8 mouse cellular contexts compared by ENCODE assay signal in genomic region chr1:182409401-182410173, GRCm38 (mm10). TPM values are rescaled to one million over a fixed set of nuclear protein-coding genes. Genes with fewer than 3 reads are reported as not detected.
A peak's percentile ranks its signal among the peaks of the same experiment; 100 is the strongest.
DNase-seq lines count a peak whose midpoint lies in the region; ATAC-seq and TF ChIP-seq lines count a peak whose summit lies in the region.

No protein-coding gene starts in this region.

- H3K4me3 ChIP-seq in ES-E14 (ENCODE audit: insufficient read depth in 1 of 2, low read depth in 1 of 2, low read length in 2 of 2, poor library complexity in 1 of 2, severe bottlenecking in 1 of 2) = peak overlapping the region; percentile 82 to 94
- H3K4me3 ChIP-seq in hindbrain, embryonic 11.5 days (ENCODE audit: low read depth, low read length) = peak overlapping the region; percentile 94
- peak overlapping the region; percentile 69 to 82 for H3K4me3 ChIP-seq in liver, embryonic 14.5 days (ENCODE audit: insufficient read depth in 1 of 2, low read depth in 2 of 2, low read length in 2 of 2)
- H3K4me3 ChIP-seq in neural tube, embryonic 14.5 days (ENCODE audit: low read depth, low read length) = peak overlapping the region; percentile 60

- no peak for TF ChIP-seq CTCF in liver, embryonic 14.5 days (IDR thresholded peaks at IDR 0.05; ENCODE audit: low read depth)

- no peaks in the 10 kb centered on the region for H3K27me3 ChIP-seq in hindbrain, embryonic 11.5 days (ENCODE audit: control insufficient read depth, insufficient read depth, low read length)
- no peaks in the 10 kb centered on the region for H3K27me3 ChIP-seq in liver, embryonic 14.5 days (ENCODE audit: control insufficient read depth, insufficient read depth, low read length)
- H3K27me3 ChIP-seq in neural tube, embryonic 14.5 days (ENCODE audit: control insufficient read depth, insufficient read depth, low read length) = no peaks in the 10 kb centered on the region

- no peak overlapping the region for H3K27ac ChIP-seq in ES-E14 (ENCODE audit: insufficient read depth, low read depth, low read length, poor library complexity, severe bottlenecking)
- peak overlapping the region; percentile 94 for H3K27ac ChIP-seq in hindbrain, embryonic 11.5 days (ENCODE audit: low read depth, low read length)
- no peak overlapping the region for H3K27ac ChIP-seq in liver, embryonic 14.5 days
- H3K27ac ChIP-seq in neural tube, embryonic 14.5 days (ENCODE audit: low read depth, low read length) = peak overlapping the region; percentile 87

- no peaks in the 10 kb centered on the region for H3K9me3 ChIP-seq in ES-E14 (ENCODE audit: control insufficient read depth, insufficient read depth, low read depth, low read length)
- no peaks in the 10 kb centered on the region for H3K9me3 ChIP-seq in hindbrain, embryonic 11.5 days (ENCODE audit: control insufficient read depth, low read length)
- no peaks in the 10 kb centered on the region for H3K9me3 ChIP-seq in liver, embryonic 14.5 days (ENCODE audit: control insufficient read depth, low read length)
- H3K9me3 ChIP-seq in neural tube, embryonic 14.5 days (ENCODE audit: control insufficient read depth, low read length) = no peaks in the 10 kb centered on the region

- no peak for TF ChIP-seq EP300 in liver, embryonic 14.5 days (IDR thresholded peaks at IDR 0.05; ENCODE audit: low read depth)

- peak; percentile 70 for ATAC-seq in hindbrain, embryonic 11.5 days (ENCODE audit: low FRiP score)
- peak; percentile 56 for ATAC-seq in liver, embryonic 14.5 days (ENCODE audit: insufficient read depth)
- ATAC-seq in neural tube, embryonic 14.5 days (ENCODE audit: low read depth) = peak; percentile 71

- H3K4me2 ChIP-seq in hindbrain, embryonic 11.5 days (replicated peaks; ENCODE audit: low read depth, low read length) = peak overlapping the region; percentile 65
- peak overlapping the region; percentile 83 for H3K4me2 ChIP-seq in liver, embryonic 14.5 days (ENCODE audit: low read depth)
- H3K4me2 ChIP-seq in neural tube, embryonic 14.5 days (ENCODE audit: low read depth, low read length) = peak overlapping the region; percentile 49

- no peaks in the 10 kb centered on the region for H3K4me1 ChIP-seq in ES-E14 (ENCODE audit: control insufficient read depth in 2 of 2, insufficient read depth in 2 of 2, low read length in 2 of 2, poor library complexity in 1 of 2)
- H3K4me1 ChIP-seq in hindbrain, embryonic 11.5 days (replicated peaks; ENCODE audit: control insufficient read depth, insufficient read depth, low read length) = no peaks in the 10 kb centered on the region; the same call in 1 of the 2 replicates
- peaks cover 4 to 11% of the 10 kb centered on the region in 2 experiments; a peak in 3 of 4 replicates for H3K4me1 ChIP-seq in liver, embryonic 14.5 days (replicated peaks; ENCODE audit: control insufficient read depth in 2 of 2, insufficient read depth in 2 of 2, low read length in 1 of 2)
- peaks cover 17% of the 10 kb centered on the region for H3K4me1 ChIP-seq in neural tube, embryonic 14.5 days (ENCODE audit: control insufficient read depth, insufficient read depth, low read length)

- 3% methylated on average over 27 of the region's 34 CpGs for WGBS in hindbrain, embryonic 11.5 days
- 2% methylated on average over 34 of the region's 34 CpGs for WGBS in liver, embryonic 14.5 days (ENCODE audit: insufficient replicate concordance)
- 2% methylated on average over 34 of the region's 34 CpGs for WGBS in neural tube, embryonic 14.5 days

- no peaks in the 10 kb centered on the region for H3K36me3 ChIP-seq in ES-E14 (ENCODE audit: control insufficient read depth, insufficient read depth, low read length, poor library complexity, severe bottlenecking)
- no peaks in the 10 kb centered on the region for H3K36me3 ChIP-seq in hindbrain, embryonic 11.5 days (ENCODE audit: control insufficient read depth, insufficient read depth, low read length)
- H3K36me3 ChIP-seq in liver, embryonic 14.5 days (replicated peaks; ENCODE audit: control insufficient read depth, insufficient read depth, low read depth) = no peaks in the 10 kb centered on the region
- no peaks in the 10 kb centered on the region for H3K36me3 ChIP-seq in neural tube, embryonic 14.5 days (ENCODE audit: control insufficient read depth, insufficient read depth, low read length)

- H3K9ac ChIP-seq in ES-E14 (ENCODE audit: insufficient read depth, low read depth, low read length, poor library complexity, severe bottlenecking) = peak overlapping the region; percentile 85
- H3K9ac ChIP-seq in hindbrain, embryonic 11.5 days (ENCODE audit: low read depth, low read length) = peak overlapping the region; percentile 94
- H3K9ac ChIP-seq in liver, embryonic 14.5 days (replicated peaks) = peak overlapping the region; percentile 70
- peak overlapping the region; percentile 77 for H3K9ac ChIP-seq in neural tube, embryonic 14.5 days (replicated peaks; ENCODE audit: low read depth, low read length)

- in situ Hi-C loops in ES-E14 (cut with MboI; ENCODE audit: low sequenced_read_pairs in 2 of 2, unreplicated experiment in 2 of 2) = no loop called here

- DNase-seq in cerebellum, adult 11-12 months = peak; percentile 51
- no peak for DNase-seq in cerebellum, adult 8-10 months
- DNase-seq in ES-E14 (ENCODE audit: low read depth, low spot score) = peak; percentile 19
- peak; percentile 69 for DNase-seq in embryo, embryonic 10.5 days (ENCODE audit: low spot score)
- DNase-seq in hindbrain, embryonic 11.5 days (ENCODE audit: low spot score) = peak; percentile 45
- peak in 2 of 3 experiments; percentile 7 to 28 for DNase-seq in liver, embryonic 14.5 days (ENCODE audit: low read depth in 3 of 3, low spot score in 3 of 3)
- DNase-seq in layer of hippocampus, adult 9-11 months = no peak

TF ChIP-seq in ES-E14, 5 proteins besides CTCF, POLR2A, EP300 and RAD21:
- TF ChIP-seq ZC3H11A (IDR thresholded peaks at IDR 0.05; ENCODE audit: borderline replicate concordance, low read depth, low read length) = no peak
- TF ChIP-seq ZNF384 (IDR thresholded peaks at IDR 0.05; ENCODE audit: low read depth, low read length) = no peak
- no peak for TF ChIP-seq MAFK (IDR thresholded peaks at IDR 0.05; ENCODE audit: insufficient read depth, low read depth, low read length)
- TF ChIP-seq CHD2 (IDR thresholded peaks at IDR 0.05; ENCODE audit: low read depth, low read length) = no peak
- no peak for TF ChIP-seq HCFC1 (IDR thresholded peaks at IDR 0.05; ENCODE audit: borderline replicate concordance, insufficient read depth, low read length)

RNA-seq across cellular contexts. Expression of gene Trp53bp2, which starts 0.6 kb away (rescaled TPM):
- 9.4 and 9.5 TPM in 2 replicates for total RNA-seq in ES-E14 (2012; rRNA removed)
- 28.0 and 30.3 TPM in 2 replicates for polyA plus RNA-seq in hindbrain, embryonic 11.5 days (2014; fragmentation: Nextera tagmentation; extraction: Ambion mirVana)
- 2.3 and 2.5 TPM in 2 replicates for polyA plus RNA-seq in liver, embryonic 14.5 days (2012; rRNA removed)
- polyA plus RNA-seq in liver, embryonic 14.5 days (2014; fragmentation: Nextera tagmentation; extraction: Ambion mirVana) = 2.7 and 3.1 TPM in 2 replicates
- 16.9 and 23.8 TPM in 2 replicates for polyA plus RNA-seq in neural tube, embryonic 14.5 days (2014; fragmentation: Nextera tagmentation; extraction: Ambion mirVana)

Comparison
In these comparisons a context has a peak if more than half of its experiments do, and no peak if none do; other contexts are left out.
1. DNase-seq: peak in cerebellum, adult 11-12 months (single experiment), ES-E14 (single experiment), embryo, embryonic 10.5 days (single experiment), hindbrain, embryonic 11.5 days (single experiment) and liver, embryonic 14.5 days (2 of 3); none in cerebellum, adult 8-10 months (single experiment) and layer of hippocampus, adult 9-11 months (single experiment).
2. H3K27ac ChIP-seq: peak in hindbrain, embryonic 11.5 days (single experiment) and neural tube, embryonic 14.5 days (single experiment); none in ES-E14 (single experiment) and liver, embryonic 14.5 days (single experiment).
3. Peak in every context shown above with its lines, with median percentiles within 50 percentile points of each other: H3K4me3 ChIP-seq, H3K9ac ChIP-seq, ATAC-seq and H3K4me2 ChIP-seq.